Mouse (Mus musculus) midbrain, embryonic 11.5 days (tissue): ENCODE results near the gene Mgat3. TPM values are rescaled to one million over a fixed set of nuclear protein-coding genes. Genes with fewer than 3 reads are reported as not detected.

Source experiments
- ATAC-seq: fragments of 200-750 bp; cut with Nextera tagmentation; 2 replicates; pipeline ENCODE4 v1.8.0; 2017; ENCODE audit warnings: moderate TSS enrichment, moderate library complexity; ENCODE audit not compliant: low FRiP score
- DNase-seq: peaks from one replicate; pipeline ENCODE4 v3.0.0; 2015; ENCODE audit warnings: low spot score; ENCODE audit errors: missing footprints
- H3K27ac ChIP-seq: fragments of 300-500 bp; sonication (generic); 2 replicates; pipeline ENCODE4 v1.5.1; 2014; ENCODE audit warnings: low read depth, low read length
- H3K27me3 ChIP-seq: fragments of 300-500 bp; sonication (generic); 2 replicates; pipeline ENCODE4 v1.6.1; 2014; ENCODE audit warnings: mild to moderate bottlenecking, low read length, moderate library complexity, mixed read lengths; ENCODE audit not compliant: control insufficient read depth, insufficient read depth
- H3K36me3 ChIP-seq: fragments of 300-500 bp; sonication (generic); 2 replicates; pipeline ENCODE4 v1.6.1; 2014; ENCODE audit warnings: mild to moderate bottlenecking, low read length, moderate library complexity, mixed read lengths; ENCODE audit not compliant: control insufficient read depth, insufficient read depth
- H3K4me1 ChIP-seq: fragments of 300-500 bp; sonication (generic); 2 replicates; pipeline ENCODE4 v1.6.1; 2014; ENCODE audit warnings: low read length; ENCODE audit not compliant: control insufficient read depth, insufficient read depth
- H3K4me2 ChIP-seq: fragments of 300-500 bp; sonication (generic); 2 replicates; pipeline ENCODE4 v1.6.1; 2014; ENCODE audit warnings: mild to moderate bottlenecking, moderate library complexity
- H3K4me3 ChIP-seq: fragments of 300-500 bp; sonication (generic); 2 replicates; pipeline ENCODE4 v1.5.1; 2014; ENCODE audit warnings: low read depth, low read length
- H3K9ac ChIP-seq: fragments of 300-500 bp; sonication (generic); 2 replicates; pipeline ENCODE4 v1.6.1; 2014; ENCODE audit warnings: low read length
- H3K9me3 ChIP-seq: fragments of 300-500 bp; sonication (generic); 2 replicates; pipeline ENCODE4 v1.6.1; 2016; ENCODE audit warnings: low read length; ENCODE audit not compliant: control insufficient read depth
- WGBS: fragments of 180-500 bp; shearing (Covaris S2); extraction: QIAGEN DNeasy Blood & Tissue Kit; methylation state at CpG from one replicate; pipeline ENCODE4 v1.1.7; 2014; 5-methylcytosine and 5-hydroxymethylcytosine counted together
- polyA plus RNA-seq: library from polyadenylated mRNA; unstranded; fragments of >200 nt; fragmentation: Nextera tagmentation; extraction: Ambion mirVana; gene quantifications from 2 replicates; pipeline ENCODE4 v1.2.1, GENCODE M21; 2014

Gene Mgat3
- polyA plus RNA-seq, 1 experiment from 2014 or later: 10.7 TPM

- Histone ChIP-seq H3K27me3 (no peaks in the 10 kb centered on the region), H3K4me2 (no peak overlapping the region), H3K9me3 (no peaks in the 10 kb centered on the region), H3K36me3 (no peaks in the 10 kb centered on the region), H3K27ac (no peak overlapping the region), H3K9ac (no peak overlapping the region), H3K4me3 (no peak overlapping the region), H3K4me1 (no peaks in the 10 kb centered on the region)
- WGBS: 86% methylated on average over 6 of the region's 6 CpGs
- ATAC-seq: no peak
- DNase-seq: peak; percentile 10
Observed at GRCm38 (mm10) chr15:80202111-80202775, 28.7 kb downstream of the Mgat3 start.

- Histone ChIP-seq H3K36me3 (no peaks in the 10 kb centered on the region), H3K9me3 (no peaks in the 10 kb centered on the region), H3K9ac (no peak overlapping the region), H3K4me2 (no peak overlapping the region), H3K27ac (no peak overlapping the region), H3K27me3 (no peaks in the 10 kb centered on the region), H3K4me1 (peaks cover 1% of the 10 kb centered on the region; the same call in 1 of the 2 replicates), H3K4me3 (no peak overlapping the region)
- peak; percentile 75 for DNase-seq
- WGBS: 42% methylated on average over 4 of the region's 4 CpGs
- ATAC-seq: no peak
Observed at GRCm38 (mm10) chr15:80203406-80203805, 29.9 kb downstream of the Mgat3 start.

- H3K9me3 ChIP-seq: no peaks in the 10 kb centered on the region
- WGBS: 88% methylated on average over 3 of the region's 3 CpGs
Observed at GRCm38 (mm10) chr15:80206057-80206565, 32.6 kb downstream of the Mgat3 start.

GRCm38 (mm10) chr15:80208446-80208845 is 34.9 kb downstream of the Mgat3 start:
- Histone ChIP-seq H3K27me3 (no peaks in the 10 kb centered on the region), H3K4me2 (no peak overlapping the region), H3K4me1 (peaks cover 3% of the 10 kb centered on the region; the same call in 1 of the 2 replicates), H3K36me3 (peaks cover 9% of the 10 kb centered on the region), H3K27ac (no peak overlapping the region; the same call in 1 of the 2 replicates), H3K4me3 (no peak overlapping the region), H3K9me3 (no peaks in the 10 kb centered on the region), H3K9ac (no peak overlapping the region)
- peak; percentile 84 for DNase-seq
- WGBS: 10% methylated on average over 4 of the region's 4 CpGs
- ATAC-seq: no peak

More at GRCm38 (mm10) chr15:80206057-80206565, 32.6 kb downstream of the Mgat3 start:
- Histone ChIP-seq H3K4me3 (no peak overlapping the region), H3K27me3 (no peaks in the 10 kb centered on the region), H3K4me2 (no peak overlapping the region), H3K4me1 (peaks cover 3% of the 10 kb centered on the region; the same call in 1 of the 2 replicates), H3K36me3 (no peaks in the 10 kb centered on the region; the same call in 1 of the 2 replicates), H3K9ac (no peak overlapping the region), H3K27ac (no peak overlapping the region)
- peak; percentile 28 for DNase-seq
- ATAC-seq: no peak

DNA sequence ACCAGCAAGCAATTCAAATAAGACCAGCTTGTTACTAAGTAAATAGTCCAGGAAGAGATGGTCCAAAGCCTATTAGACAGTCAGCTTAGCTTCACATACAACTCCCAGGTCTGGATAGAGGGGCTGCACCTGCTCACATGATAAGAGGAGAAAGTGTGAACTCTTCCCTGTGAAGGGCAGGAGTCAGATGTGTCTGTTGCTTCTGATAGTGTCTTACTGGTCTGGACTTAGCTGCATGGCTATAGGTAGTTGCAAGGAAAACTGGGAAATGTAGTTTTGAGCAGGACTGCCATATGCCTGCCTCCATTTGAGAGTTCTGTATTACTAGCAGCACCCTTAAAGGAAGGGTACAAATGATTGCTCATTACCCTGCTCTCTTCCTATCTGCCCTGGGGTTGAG is 40.2 kb downstream of the Mgat3 start:
- Histone ChIP-seq H3K36me3 (peaks cover 9% of the 10 kb centered on the region), H3K4me1 (no peaks in the 10 kb centered on the region), H3K4me2 (no peak overlapping the region), H3K4me3 (no peak overlapping the region), H3K9ac (no peak overlapping the region), H3K9me3 (no peaks in the 10 kb centered on the region), H3K27ac (no peak overlapping the region), H3K27me3 (no peaks in the 10 kb centered on the region)
- DNase-seq (peak; percentile 75), ATAC-seq (no peak)

DNA sequence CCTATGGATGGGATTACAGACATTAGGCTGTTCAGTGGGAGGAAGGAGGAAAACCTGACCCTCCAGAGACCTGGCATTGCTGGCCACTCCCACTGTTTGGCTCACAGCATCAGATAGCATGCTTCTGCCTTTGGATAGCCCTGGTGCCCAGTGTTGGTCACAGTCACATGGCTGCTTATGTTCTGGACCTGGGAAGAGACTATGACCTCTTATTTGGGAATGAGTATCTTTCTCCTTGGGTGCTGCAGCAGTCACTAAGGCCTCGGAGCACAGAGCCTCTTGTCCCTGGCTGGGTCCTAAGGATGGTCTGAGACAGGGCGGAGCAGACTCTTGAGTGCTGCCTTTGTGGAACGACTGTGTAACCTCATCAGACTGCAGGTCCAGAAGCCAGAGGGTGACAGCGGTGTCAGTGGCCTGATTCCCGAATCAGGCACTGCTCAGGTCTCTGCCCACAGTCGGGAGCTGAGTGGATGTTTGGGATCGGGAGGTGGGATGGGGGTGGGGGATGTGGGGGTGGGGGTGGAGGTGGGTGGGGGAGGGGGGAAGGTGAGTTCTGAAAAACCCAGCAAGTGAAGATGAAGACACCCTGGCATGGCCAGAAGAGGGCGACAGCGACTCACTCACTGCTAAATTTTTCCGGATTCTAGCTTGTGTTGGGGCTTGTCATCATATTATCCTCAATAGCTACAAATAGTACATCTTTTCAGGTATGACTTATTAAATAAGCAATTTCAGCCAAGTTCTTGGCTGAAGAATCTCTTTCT is 42.4 kb downstream of the Mgat3 start:
- Histone ChIP-seq H3K4me3 (no peak overlapping the region), H3K4me2 (no peak overlapping the region), H3K27me3 (no peaks in the 10 kb centered on the region), H3K9me3 (no peaks in the 10 kb centered on the region), H3K36me3 (peaks cover 9% of the 10 kb centered on the region), H3K27ac (no peak overlapping the region), H3K9ac (no peak overlapping the region), H3K4me1 (no peaks in the 10 kb centered on the region)
- ATAC-seq (no peak), DNase-seq (peak; percentile 79)
- 18% methylated on average over 10 of the region's 10 CpGs for WGBS

- H3K9me3 ChIP-seq: no peaks in the 10 kb centered on the region
- H3K27me3 ChIP-seq: no peaks in the 10 kb centered on the region
- no peak overlapping the region for H3K27ac ChIP-seq
- H3K4me1 ChIP-seq: no peaks in the 10 kb centered on the region
- WGBS: 66% methylated on average over 9 of the region's 9 CpGs
- ATAC-seq (no peak), DNase-seq (peak; percentile 77)
- no peak overlapping the region for H3K9ac ChIP-seq
- H3K4me2 ChIP-seq: no peak overlapping the region
- peaks cover 9% of the 10 kb centered on the region; the same call in 1 of the 2 replicates for H3K36me3 ChIP-seq
- no peak overlapping the region for H3K4me3 ChIP-seq
Observed at GRCm38 (mm10) chr15:80216480-80216820, 42.9 kb downstream of the Mgat3 start.

GRCm38 (mm10) chr15:80217476-80217875 is 44.0 kb downstream of the Mgat3 start:
- 92% methylated on average over 10 of the region's 10 CpGs for whole genome bisulfite sequencing
- Histone ChIP-seq H3K27me3 (no peaks in the 10 kb centered on the region), H3K4me1 (no peaks in the 10 kb centered on the region), H3K4me3 (no peak overlapping the region), H3K9me3 (no peaks in the 10 kb centered on the region), H3K9ac (no peak overlapping the region), H3K36me3 (no peaks in the 10 kb centered on the region), H3K27ac (no peak overlapping the region), H3K4me2 (no peak overlapping the region)
- ATAC-seq: no peak
- peak; percentile 68 for DNase-seq

DNA sequence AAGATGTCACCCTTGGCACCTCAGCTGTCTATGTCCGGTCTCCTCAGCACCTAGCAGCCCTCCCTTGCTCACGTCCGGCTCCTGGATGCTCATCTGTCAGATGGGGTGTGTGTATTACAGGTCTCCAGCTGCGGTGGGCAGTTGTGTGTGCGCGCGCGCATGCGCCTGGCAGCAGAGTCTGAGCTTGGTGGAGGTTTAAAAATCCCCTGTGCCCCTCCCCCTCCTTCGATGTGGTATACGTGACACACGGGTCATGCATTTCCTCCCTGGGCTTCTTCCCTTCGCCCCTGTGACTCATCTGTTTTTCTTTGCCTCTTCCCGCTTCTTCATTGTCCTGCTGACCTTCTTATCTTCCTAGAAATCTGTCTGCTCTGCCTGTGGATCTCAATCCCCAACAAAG is 45.7 kb downstream of the Mgat3 start:
- H3K4me2 ChIP-seq: no peak overlapping the region
- 52% methylated on average over 14 of the region's 14 CpGs for WGBS

More for the DNA sequence above, 45.7 kb downstream of the Mgat3 start:
- no peak overlapping the region for H3K9ac ChIP-seq
- no peaks in the 10 kb centered on the region for H3K27me3 ChIP-seq
- H3K36me3 ChIP-seq: no peaks in the 10 kb centered on the region
- no peaks in the 10 kb centered on the region for H3K9me3 ChIP-seq
- peak; percentile 81 for DNase-seq
- no peaks in the 10 kb centered on the region for H3K4me1 ChIP-seq
- no peak overlapping the region for H3K27ac ChIP-seq
- H3K4me3 ChIP-seq: no peak overlapping the region
- ATAC-seq: no peak
